Mouse (Mus musculus) embryo, embryonic 9.5 days (tissue): ENCODE measurements around the gene Bcl9.
A peak's percentile ranks its signal among the peaks of the same experiment; 100 is the strongest.

Source experiments
- DNase-seq: peaks from one replicate; pipeline ENCODE4 v3.0.0-alpha.2; 2017; ENCODE audit errors: extremely low spot score

Bcl9 gene

GRCm38 (mm10) chr3:97297553-97298432, at the start of gene Bcl9:
TSS of gene Bcl9 (minus strand) at chr3:97297917.
- DNase-seq, result peak; percentile 92

GRCm38 (mm10) chr3:97339193-97339576, 41.5 kb upstream of the Bcl9 start:
- DNase-seq, result no peak

GRCm38 (mm10) chr3:97338522-97339192, 40.9 kb upstream of the Bcl9 start:
- peak; percentile 92 for DNase-seq

GRCm38 (mm10) chr3:97337306-97337705, 39.6 kb upstream of the Bcl9 start:
- DNase-seq, result no peak

GRCm38 (mm10) chr3:97336331-97336730, 38.6 kb upstream of the Bcl9 start:
- no peak for DNase-seq

GRCm38 (mm10) chr3:97334618-97335017, 36.9 kb upstream of the Bcl9 start:
- no peak for DNase-seq

- DNase-seq, result no peak
Measured at GRCm38 (mm10) chr3:97332172-97332571, 34.5 kb upstream of the Bcl9 start.

GRCm38 (mm10) chr3:97327809-97328208, 30.1 kb upstream of the Bcl9 start:
- no peak for DNase-seq

GRCm38 (mm10) chr3:97327356-97327755, 29.6 kb upstream of the Bcl9 start:
- no peak for DNase-seq

GRCm38 (mm10) chr3:97325621-97326345, 28.1 kb upstream of the Bcl9 start:
- no peak for DNase-seq

GRCm38 (mm10) chr3:97324046-97324445, 26.3 kb upstream of the Bcl9 start:
- no peak for DNase-seq

- no peak for DNase-seq
Measured at GRCm38 (mm10) chr3:97317302-97317701, 19.6 kb upstream of the Bcl9 start.

GRCm38 (mm10) chr3:97313431-97313830, 15.7 kb upstream of the Bcl9 start:
- no peak for DNase-seq

- peak; percentile 68 for DNase-seq
Measured at GRCm38 (mm10) chr3:97311998-97312397, 14.3 kb upstream of the Bcl9 start.

- DNase-seq, result no peak
Measured at GRCm38 (mm10) chr3:97309748-97310536, 12.2 kb upstream of the Bcl9 start.

- DNase-seq, result no peak
Measured at GRCm38 (mm10) chr3:97308440-97308839, 10.7 kb upstream of the Bcl9 start.

- DNase-seq, result no peak
Measured at GRCm38 (mm10) chr3:97305907-97306306, 8.2 kb upstream of the Bcl9 start.

- no peak for DNase-seq
Measured at GRCm38 (mm10) chr3:97301586-97301985, 3.9 kb upstream of the Bcl9 start.

GRCm38 (mm10) chr3:97300370-97300769, 2.7 kb upstream of the Bcl9 start:
- DNase-seq, result no peak

- no peak for DNase-seq
Measured at GRCm38 (mm10) chr3:97299885-97300284, 2.2 kb upstream of the Bcl9 start.

- peak; percentile 65 for DNase-seq
Measured at GRCm38 (mm10) chr3:97298856-97299465, 1.2 kb upstream of the Bcl9 start.
